Mouse (Mus musculus) thymus, adult 2 months (tissue): ENCODE results near the gene Tert. TPM values are rescaled to one million over a fixed set of nuclear protein-coding genes. Genes with fewer than 3 reads are reported as not detected.

Experiments used
- DNase-seq: peaks from one replicate; pipeline ENCODE4 v3.0.0; 2021
- H3K27ac ChIP-seq: fragments of 200-500 bp; 2 replicates; pipeline ENCODE4 v1.5.1; 2012; ENCODE audit warnings: low read length, control low read depth; ENCODE audit not compliant: control insufficient read depth, insufficient read depth
- H3K27me3 ChIP-seq: fragments of 200-500 bp; 2 replicates; pipeline ENCODE4 v1.6.1; 2012; ENCODE audit warnings: mild to moderate bottlenecking, low read length, moderate library complexity, mixed read lengths; ENCODE audit not compliant: control insufficient read depth, insufficient read depth
- H3K36me3 ChIP-seq: fragments of 200-500 bp; 2 replicates; pipeline ENCODE4 v1.6.1; 2012; ENCODE audit warnings: mild to moderate bottlenecking, low read length, moderate library complexity; ENCODE audit not compliant: control insufficient read depth, insufficient read depth
- H3K4me1 ChIP-seq: fragments of 200-500 bp; replicated peaks from 2 replicates; pipeline ENCODE4 v1.6.1; 2012; ENCODE audit warnings: low read length; ENCODE audit not compliant: control insufficient read depth, insufficient read depth
- H3K4me3 ChIP-seq: fragments of 200-500 bp; 2 replicates; pipeline ENCODE4 v1.5.1; 2012; ENCODE audit warnings: mild to moderate bottlenecking, low read length, control low read depth, moderate library complexity; ENCODE audit not compliant: control insufficient read depth, insufficient read depth
- CTCF ChIP-seq: fragments of 200-500 bp; IDR thresholded peaks from 2 replicates; pipeline ENCODE4 v1.5.1; 2012; ENCODE audit warnings: mild to moderate bottlenecking, control low read depth, low read length, moderate library complexity, borderline replicate concordance; ENCODE audit not compliant: control insufficient read depth, poor library complexity, insufficient read depth; ENCODE audit errors: extremely low read depth
- POLR2A ChIP-seq: fragments of 200-500 bp; IDR thresholded peaks from 2 replicates; pipeline ENCODE4 v1.6.1; 2012; ENCODE audit warnings: mild to moderate bottlenecking, low read length, control low read depth, moderate library complexity; ENCODE audit not compliant: control insufficient read depth, poor library complexity, insufficient read depth; ENCODE audit errors: extremely low read depth
- WGBS: fragments of 180-500 bp; shearing (Covaris S2); methylation state at CpG from one replicate; pipeline ENCODE4 v1.1.7; 2018; 5-methylcytosine and 5-hydroxymethylcytosine counted together
- polyA plus RNA-seq: library from polyadenylated mRNA; depleted of rRNA; stranded (reverse); fragments of >200 nt; gene quantifications from 2 replicates; pipeline ENCODE4 v1.2.3, GENCODE M21; 2012

The Tert gene
- polyA plus RNA-seq, 1 experiment: 17.2 TPM

- Histone ChIP-seq H3K27ac (no peak overlapping the region), H3K4me3 (no peak overlapping the region), H3K27me3 (no peaks in the 10 kb centered on the region), H3K4me1 (peaks cover 10% of the 10 kb centered on the region), H3K36me3 (no peaks in the 10 kb centered on the region)
- TF ChIP-seq CTCF: no peak
- TF ChIP-seq POLR2A: no peak
- WGBS: 98% methylated on average over 3 of the region's 3 CpGs
- no peak for DNase-seq
These were observed 5.1 kb downstream of the Tert start for GRCm38 (mm10) chr13:73631837-73632236.

GRCm38 (mm10) chr13:73637826-73638225 is 11.1 kb downstream of the Tert start:
- TF ChIP-seq CTCF: no peak
- no peak for TF ChIP-seq POLR2A
- WGBS: 84% methylated on average over 5 of the region's 6 CpGs
- DNase-seq: no peak
- peaks cover 21% of the 10 kb centered on the region for H3K4me1 ChIP-seq
- no peaks in the 10 kb centered on the region for H3K36me3 ChIP-seq
- H3K27me3 ChIP-seq: no peaks in the 10 kb centered on the region
- H3K4me3 ChIP-seq: no peak overlapping the region
- H3K27ac ChIP-seq: no peak overlapping the region

- no peak for TF ChIP-seq POLR2A
- TF ChIP-seq CTCF: no peak
- H3K36me3 ChIP-seq: no peaks in the 10 kb centered on the region
- WGBS: 17% methylated on average over 4 of the region's 4 CpGs
- peak; percentile 33 for DNase-seq
- peaks cover 23% of the 10 kb centered on the region for H3K4me1 ChIP-seq
- peak overlapping the region; percentile 49 for H3K27ac ChIP-seq
- no peaks in the 10 kb centered on the region for H3K27me3 ChIP-seq
- no peak overlapping the region for H3K4me3 ChIP-seq
These were observed 14.6 kb downstream of the Tert start for GRCm38 (mm10) chr13:73641296-73641695.

- peaks cover 24% of the 10 kb centered on the region for H3K4me1 ChIP-seq
- DNase-seq: peak; percentile 85
- TF ChIP-seq CTCF (peak; percentile 98), POLR2A (no peak)
- H3K4me3 ChIP-seq: no peak overlapping the region
- no peaks in the 10 kb centered on the region for H3K27me3 ChIP-seq
- no peaks in the 10 kb centered on the region for H3K36me3 ChIP-seq
- H3K27ac ChIP-seq: peak overlapping the region; percentile 30; the same call in 1 of the 2 replicates
- 50% methylated on average over 6 of the region's 6 CpGs for WGBS
These were observed 19.8 kb downstream of the Tert start for GRCm38 (mm10) chr13:73646397-73647087.

- no peak overlapping the region for H3K4me3 ChIP-seq
- no peaks in the 10 kb centered on the region for H3K36me3 ChIP-seq
- WGBS: 89% methylated on average over 3 of the region's 3 CpGs
- TF ChIP-seq CTCF (no peak), POLR2A (no peak)
- DNase-seq: no peak
- H3K27me3 ChIP-seq: no peaks in the 10 kb centered on the region; the same call in 1 of the 2 replicates
- H3K27ac ChIP-seq: no peak overlapping the region
- peaks cover 8% of the 10 kb centered on the region; the same call in 1 of the 2 replicates for H3K4me1 ChIP-seq
These were observed 26.6 kb downstream of the Tert start for GRCm38 (mm10) chr13:73653266-73653665.

GRCm38 (mm10) chr13:73654976-73655375 is 28.3 kb downstream of the Tert start:
- H3K27me3 ChIP-seq: no peaks in the 10 kb centered on the region; the same call in 1 of the 2 replicates
- no peak for TF ChIP-seq CTCF
- TF ChIP-seq POLR2A: no peak
- no peak overlapping the region for H3K4me3 ChIP-seq
- 74% methylated on average over 3 of the region's 3 CpGs for WGBS
- no peaks in the 10 kb centered on the region for H3K36me3 ChIP-seq
- no peak for DNase-seq
- H3K27ac ChIP-seq: no peak overlapping the region
- no peaks in the 10 kb centered on the region for H3K4me1 ChIP-seq

- H3K4me3 ChIP-seq: no peak overlapping the region
- WGBS: 66% methylated on average over 2 of the region's 2 CpGs
- no peak for DNase-seq
- H3K36me3 ChIP-seq: no peaks in the 10 kb centered on the region
- H3K27me3 ChIP-seq: no peaks in the 10 kb centered on the region; the same call in 1 of the 2 replicates
- no peak for TF ChIP-seq POLR2A
- TF ChIP-seq CTCF: no peak
- H3K4me1 ChIP-seq: no peaks in the 10 kb centered on the region
- no peak overlapping the region for H3K27ac ChIP-seq
These were observed 32.2 kb downstream of the Tert start for GRCm38 (mm10) chr13:73658953-73659352.
